Mouse (Mus musculus) neural tube, embryonic 14.5 days (tissue): ENCODE results near the gene Fmnl3. TPM values are rescaled to one million over a fixed set of nuclear protein-coding genes. Genes with fewer than 3 reads are reported as not detected.

Source experiments
- ATAC-seq: fragments of 200-750 bp; cut with Nextera tagmentation; 2 replicates; pipeline ENCODE4 v1.8.0; 2017; ENCODE audit warnings: low read depth, mild to moderate bottlenecking, moderate TSS enrichment, moderate library complexity
- H3K27ac ChIP-seq: fragments of 300-500 bp; sonication (generic); 2 replicates; pipeline ENCODE4 v1.5.1; 2014; ENCODE audit warnings: low read depth, mild to moderate bottlenecking, control low read depth, low read length, moderate library complexity, mixed read lengths
- H3K27me3 ChIP-seq: fragments of 300-500 bp; sonication (generic); 2 replicates; pipeline ENCODE4 v1.6.1; 2014; ENCODE audit warnings: low read length; ENCODE audit not compliant: control insufficient read depth, insufficient read depth
- H3K36me3 ChIP-seq: fragments of 300-500 bp; sonication (generic); 2 replicates; pipeline ENCODE4 v1.6.1; 2014; ENCODE audit warnings: low read length, mixed read lengths; ENCODE audit not compliant: control insufficient read depth, insufficient read depth
- H3K4me1 ChIP-seq: fragments of 300-500 bp; sonication (generic); 2 replicates; pipeline ENCODE4 v1.6.1; 2014; ENCODE audit warnings: low read length; ENCODE audit not compliant: control insufficient read depth, insufficient read depth
- H3K4me2 ChIP-seq: fragments of 300-500 bp; sonication (generic); 2 replicates; pipeline ENCODE4 v1.6.1; 2014; ENCODE audit warnings: mild to moderate bottlenecking, low read depth, low read length, control low read depth
- H3K4me3 ChIP-seq: fragments of 300-500 bp; sonication (generic); 2 replicates; pipeline ENCODE4 v1.5.1; 2014; ENCODE audit warnings: low read depth, low read length, control low read depth, mixed read lengths
- H3K9ac ChIP-seq: fragments of 300-500 bp; sonication (generic); replicated peaks from 2 replicates; pipeline ENCODE4 v1.6.1; 2014; ENCODE audit warnings: low read depth, mild to moderate bottlenecking, control low read depth, low read length, mixed read lengths
- H3K9me3 ChIP-seq: fragments of 300-500 bp; sonication (generic); 2 replicates; pipeline ENCODE4 v1.6.1; 2016; ENCODE audit warnings: low read length; ENCODE audit not compliant: control insufficient read depth
- WGBS: fragments of 180-500 bp; shearing (Covaris S2); extraction: QIAGEN DNeasy Blood & Tissue Kit; methylation state at CpG from one replicate; pipeline ENCODE4 v1.1.7; 2014; 5-methylcytosine and 5-hydroxymethylcytosine counted together
- polyA plus RNA-seq: library from polyadenylated mRNA; unstranded; fragments of >200 nt; fragmentation: Nextera tagmentation; extraction: Ambion mirVana; gene quantifications from 2 replicates; pipeline ENCODE4 v1.2.1, GENCODE M21; 2014

Fmnl3 gene
- polyA plus RNA-seq: 7.3 and 8.8 TPM in 2 replicates

DNA sequence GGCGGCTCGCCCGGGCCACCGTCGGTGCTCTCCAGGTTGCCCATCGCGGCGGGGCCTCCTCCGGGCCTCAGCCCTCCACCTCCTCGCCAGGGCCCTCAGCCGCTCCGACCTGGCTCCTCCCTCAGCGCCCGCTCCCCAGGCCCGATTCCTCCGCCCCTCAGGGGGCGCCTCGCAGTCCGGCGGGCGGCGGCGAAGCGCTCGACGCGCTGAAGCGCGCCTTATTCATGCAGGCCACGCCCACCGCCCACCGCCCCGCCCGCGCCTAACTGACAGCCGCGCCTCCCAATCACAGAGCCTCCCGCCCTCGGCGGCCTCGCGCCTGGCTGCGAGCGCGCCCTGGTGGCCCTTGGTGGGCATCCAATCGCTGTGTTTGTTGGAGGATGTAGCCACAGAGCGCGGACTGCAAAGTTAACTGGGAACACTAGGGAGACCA is at the start of gene Fmnl3:
Fmnl3 (minus strand) TSS at position 224 of the 433 bp plus-strand sequence.
- WGBS: 0% methylated on average over 25 of the region's 48 CpGs
- peak; percentile 96 for ATAC-seq
- H3K36me3 ChIP-seq: no peaks in the 10 kb centered on the region

GRCm38 (mm10) chr15:99417692-99418271 is 47.5 kb upstream of the Fmnl3 start:
- Histone ChIP-seq H3K36me3 (peaks cover 8% of the 10 kb centered on the region; the same call in 1 of the 2 replicates), H3K27me3 (no peaks in the 10 kb centered on the region), H3K27ac (no peak overlapping the region), H3K4me3 (no peak overlapping the region), H3K4me1 (peaks cover 12% of the 10 kb centered on the region), H3K9me3 (no peaks in the 10 kb centered on the region), H3K9ac (no peak overlapping the region), H3K4me2 (no peak overlapping the region)
- ATAC-seq: no peak
- 50% methylated on average over 17 of the region's 17 CpGs for WGBS

More for the DNA sequence above, at the start of gene Fmnl3:
- H3K4me2 ChIP-seq: peak within 1 kb of the TSS; percentile 53
- peak within 1 kb of the TSS; percentile 83 for H3K4me3 ChIP-seq
- no peaks in the 10 kb centered on the region for H3K9me3 ChIP-seq
- H3K27me3 ChIP-seq: no peaks in the 10 kb centered on the region
- H3K27ac ChIP-seq: peak within 1 kb of the TSS; percentile 80
- H3K9ac ChIP-seq: peak within 1 kb of the TSS; percentile 82
- H3K4me1 ChIP-seq: peaks cover 2% of the 10 kb centered on the region; the same call in 1 of the 2 replicates

- H3K27me3 ChIP-seq: no peaks in the 10 kb centered on the region
- no peak overlapping the region for H3K4me2 ChIP-seq
- no peak overlapping the region for H3K9ac ChIP-seq
- no peak for ATAC-seq
- H3K9me3 ChIP-seq: no peaks in the 10 kb centered on the region
- H3K4me3 ChIP-seq: no peak overlapping the region
- no peak overlapping the region for H3K27ac ChIP-seq
- WGBS: 25% methylated on average over 4 of the region's 4 CpGs
- H3K36me3 ChIP-seq: 0 out of 2 replicates have a peak, but pooled peaks cover under 1% of the 10 kb centered on the region
- peaks cover 12% of the 10 kb centered on the region for H3K4me1 ChIP-seq
These were observed 46.7 kb upstream of the Fmnl3 start for GRCm38 (mm10) chr15:99416957-99417356.

DNA sequence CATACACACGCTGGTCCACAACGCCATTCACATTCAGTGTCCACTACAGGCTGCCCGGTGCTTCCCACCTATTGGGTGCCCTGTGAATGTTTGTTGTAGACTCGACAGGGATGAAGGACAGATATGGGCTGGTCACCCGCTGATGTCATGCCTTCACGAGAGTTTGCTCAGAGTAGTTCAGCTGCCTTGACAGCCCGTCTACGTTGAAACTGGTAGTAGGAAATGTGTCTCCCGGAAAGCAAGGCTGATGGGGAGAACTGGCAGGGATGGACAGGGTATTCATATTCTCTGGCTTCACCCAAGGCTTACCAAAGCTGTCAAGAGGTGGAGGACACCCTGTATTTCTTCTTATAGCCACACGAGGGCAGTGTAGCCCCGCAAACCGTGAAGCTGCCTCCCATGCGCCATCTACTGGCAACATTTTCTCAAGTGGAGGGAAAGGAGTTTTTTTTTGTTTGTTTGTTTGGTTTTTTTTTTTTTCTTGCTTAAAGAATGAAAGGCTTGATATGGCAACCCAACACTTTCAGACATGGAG is 46.1 kb upstream of the Fmnl3 start:
- no peak for ATAC-seq
- H3K36me3 ChIP-seq: no peaks in the 10 kb centered on the region
- no peak overlapping the region for H3K27ac ChIP-seq
- H3K4me2 ChIP-seq: no peak overlapping the region
- no peak overlapping the region for H3K9ac ChIP-seq
- H3K27me3 ChIP-seq: no peaks in the 10 kb centered on the region
- H3K4me3 ChIP-seq: no peak overlapping the region
- H3K9me3 ChIP-seq: no peaks in the 10 kb centered on the region
- 22% methylated on average over 13 of the region's 13 CpGs for WGBS
- peaks cover 12% of the 10 kb centered on the region for H3K4me1 ChIP-seq

DNA sequence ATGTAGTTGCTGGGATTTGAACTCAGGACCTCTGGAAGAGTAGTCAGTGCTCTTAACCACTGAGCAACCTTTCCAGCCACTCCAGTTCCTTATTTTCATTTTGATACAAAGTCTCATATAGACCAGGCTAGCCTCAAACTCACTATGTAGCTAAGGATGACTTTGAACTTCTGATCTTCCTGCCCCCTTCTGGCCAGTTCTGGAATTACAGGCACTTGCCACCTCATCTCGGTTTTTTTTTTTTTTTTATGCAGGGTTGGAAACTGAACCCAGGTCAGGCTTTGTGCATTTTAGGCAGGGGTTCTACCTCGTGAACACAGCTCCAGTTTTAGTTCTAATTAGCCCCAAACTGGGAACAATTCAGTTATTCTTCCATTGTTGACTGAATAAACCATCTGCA is 45.5 kb upstream of the Fmnl3 start:
- peaks cover 6% of the 10 kb centered on the region for H3K4me1 ChIP-seq
- H3K36me3 ChIP-seq: no peaks in the 10 kb centered on the region
- 10% methylated on average over 2 of the region's 2 CpGs for WGBS
- H3K27me3 ChIP-seq: no peaks in the 10 kb centered on the region
- H3K27ac ChIP-seq: no peak overlapping the region
- H3K9me3 ChIP-seq: no peaks in the 10 kb centered on the region
- H3K4me2 ChIP-seq: no peak overlapping the region
- no peak for ATAC-seq
- no peak overlapping the region for H3K4me3 ChIP-seq
- H3K9ac ChIP-seq: no peak overlapping the region

- Histone ChIP-seq H3K27ac (no peak overlapping the region), H3K9me3 (no peaks in the 10 kb centered on the region), H3K9ac (no peak overlapping the region), H3K36me3 (peaks cover 30% of the 10 kb centered on the region), H3K4me3 (no peak overlapping the region), H3K27me3 (no peaks in the 10 kb centered on the region), H3K4me1 (no peaks in the 10 kb centered on the region), H3K4me2 (no peak overlapping the region)
- 60% methylated on average over 14 of the region's 14 CpGs for WGBS
- ATAC-seq: no peak
These were observed 41.5 kb upstream of the Fmnl3 start for GRCm38 (mm10) chr15:99411747-99412146.

DNA sequence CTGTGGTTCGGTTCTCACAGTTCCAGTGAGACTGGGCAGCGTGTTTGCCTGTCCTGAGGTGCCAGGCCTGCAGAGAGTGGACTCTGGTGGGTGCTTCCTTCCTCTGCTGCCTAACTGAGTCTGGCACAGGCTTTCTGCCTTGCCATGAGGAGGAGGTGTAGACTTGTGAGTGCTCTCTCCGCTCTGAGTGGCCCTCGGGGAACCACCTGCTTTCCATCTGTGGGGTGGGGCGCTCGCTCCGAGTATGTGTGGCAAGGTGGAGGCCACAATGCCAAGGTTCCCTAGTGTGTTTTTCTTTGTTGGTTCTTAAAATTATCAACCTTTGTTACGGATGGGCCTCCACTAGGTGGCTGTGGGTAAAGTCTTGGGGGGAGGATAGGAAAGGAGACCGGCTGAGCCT is 38.6 kb upstream of the Fmnl3 start:
- no peaks in the 10 kb centered on the region for H3K9me3 ChIP-seq
- no peak overlapping the region for H3K4me3 ChIP-seq
- ATAC-seq: no peak
- no peak overlapping the region for H3K4me2 ChIP-seq
- peaks cover 53% of the 10 kb centered on the region for H3K36me3 ChIP-seq
- WGBS: 97% methylated on average over 9 of the region's 9 CpGs
- H3K27ac ChIP-seq: no peak overlapping the region
- H3K27me3 ChIP-seq: no peaks in the 10 kb centered on the region
- H3K9ac ChIP-seq: no peak overlapping the region
- H3K4me1 ChIP-seq: no peaks in the 10 kb centered on the region

DNA sequence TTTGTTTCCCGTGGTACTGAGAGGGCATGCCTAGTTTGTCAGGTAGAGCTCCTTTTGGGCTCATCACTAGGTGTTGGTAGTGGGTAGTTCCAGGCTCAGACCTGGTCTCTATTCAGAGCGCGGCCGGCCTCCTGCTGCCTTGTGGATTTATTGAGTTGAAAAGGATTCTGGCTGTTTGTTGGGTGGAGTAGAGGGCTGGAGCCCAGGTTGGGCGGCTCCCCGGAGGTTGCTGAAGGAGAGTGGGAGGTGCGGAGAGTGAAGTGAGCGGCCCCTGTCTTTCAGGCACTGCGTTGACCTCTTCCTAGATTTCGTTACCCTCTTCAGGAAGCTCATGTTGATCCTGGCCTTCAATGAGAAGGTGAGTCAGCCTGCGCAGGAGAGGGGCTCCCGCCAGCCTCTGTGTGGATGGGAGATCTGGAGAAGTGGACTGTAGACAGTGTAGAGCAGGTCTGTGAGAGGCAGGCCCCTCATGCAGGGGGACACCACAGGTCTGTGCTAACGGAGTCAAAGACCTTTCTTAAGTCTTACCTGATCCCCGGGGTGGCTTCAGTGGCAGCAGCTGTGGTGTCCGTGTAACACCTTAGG is 36.8 kb upstream of the Fmnl3 start:
- no peak for ATAC-seq
- WGBS: 92% methylated on average over 15 of the region's 15 CpGs
- H3K36me3 ChIP-seq: peaks cover 58% of the 10 kb centered on the region
- H3K4me3 ChIP-seq: no peak overlapping the region
- H3K27me3 ChIP-seq: no peaks in the 10 kb centered on the region
- H3K4me1 ChIP-seq: no peaks in the 10 kb centered on the region
- no peak overlapping the region for H3K9ac ChIP-seq
- H3K9me3 ChIP-seq: no peaks in the 10 kb centered on the region
- H3K27ac ChIP-seq: no peak overlapping the region
- no peak overlapping the region for H3K4me2 ChIP-seq

DNA sequence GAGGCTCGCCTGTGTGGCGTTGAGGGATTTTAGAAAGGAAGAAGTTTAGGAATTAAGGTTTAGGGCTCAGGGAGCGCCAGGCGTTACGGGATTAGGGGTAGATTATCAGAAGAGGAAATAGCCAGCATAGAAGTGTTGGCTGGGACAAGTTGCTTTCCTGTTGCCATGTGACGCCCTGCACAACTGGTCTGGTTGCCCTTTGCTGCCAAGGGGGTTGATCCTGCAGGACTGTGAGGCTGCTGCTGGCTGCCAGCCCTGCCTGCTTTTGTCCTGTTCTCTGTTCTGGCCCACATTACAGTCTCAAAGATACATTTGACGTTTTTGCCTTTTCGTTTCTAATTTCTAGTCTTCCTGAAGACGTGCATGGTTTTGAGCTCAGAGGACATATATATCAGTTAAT is 34.9 kb upstream of the Fmnl3 start:
- WGBS: 93% methylated on average over 9 of the region's 9 CpGs
- Histone ChIP-seq H3K9me3 (no peaks in the 10 kb centered on the region), H3K9ac (no peak overlapping the region), H3K4me2 (no peak overlapping the region), H3K4me1 (no peaks in the 10 kb centered on the region), H3K27ac (no peak overlapping the region), H3K4me3 (no peak overlapping the region), H3K27me3 (no peaks in the 10 kb centered on the region), H3K36me3 (peaks cover 58% of the 10 kb centered on the region)
- ATAC-seq: no peak
